16 mouse cellular contexts compared by ENCODE assay signal in the genomic region with DNA sequence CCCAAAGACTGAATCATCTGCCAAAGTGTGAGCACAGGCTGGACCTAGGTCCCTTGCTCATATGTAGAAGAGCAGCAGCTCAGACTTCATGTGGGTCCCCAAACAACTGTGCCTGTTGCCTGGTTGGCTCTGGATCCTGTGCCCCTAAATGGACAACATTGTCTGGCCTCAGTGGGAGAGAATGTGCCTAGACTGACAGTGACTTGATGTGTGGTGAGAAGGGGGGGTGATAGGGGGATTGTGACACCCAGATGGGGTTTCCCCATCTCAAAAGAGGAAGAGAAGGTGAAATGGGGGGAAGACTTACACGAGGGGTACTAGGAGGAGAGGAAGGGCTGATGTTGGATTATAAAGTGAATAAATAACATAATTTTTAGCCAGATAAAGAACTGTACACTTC.
"Had no signal": no experiment of that assay in that cellular context is flagged by ENCODE, and none has a peak within 500 bp of the region (broad histone marks: within the 10 kb centered on the region; RNA-seq: fewer than 3 reads in every experiment).

No protein-coding gene starts in this region.

- H3K36me3 ChIP-seq: intestine, embryonic 15.5 days; kidney, embryonic 15.5 days; limb, embryonic 15.5 days; liver, embryonic 13.5 days; neural tube, embryonic 12.5 days; stomach, embryonic 15.5 days had no signal

- H3K9me3 ChIP-seq: intestine, embryonic 15.5 days; kidney, embryonic 15.5 days; limb, embryonic 15.5 days; liver, embryonic 13.5 days; neural tube, embryonic 12.5 days; stomach, embryonic 15.5 days had no signal

- ATAC-seq: intestine, embryonic 15.5 days had no signal

- H3K27ac ChIP-seq: intestine, embryonic 15.5 days; kidney, embryonic 15.5 days; left cerebral cortex, adult 2 months; limb, embryonic 15.5 days; liver, embryonic 13.5 days; neural tube, embryonic 12.5 days; stomach, embryonic 15.5 days had no signal

- H3K4me1 ChIP-seq: intestine, embryonic 15.5 days; kidney, embryonic 15.5 days; limb, embryonic 15.5 days; liver, embryonic 13.5 days; neural tube, embryonic 12.5 days; stomach, embryonic 15.5 days had no signal

- H3K9ac ChIP-seq: intestine, embryonic 15.5 days; kidney, embryonic 15.5 days; limb, embryonic 15.5 days; liver, embryonic 13.5 days; neural tube, embryonic 12.5 days; stomach, embryonic 15.5 days had no signal

- H3K27me3 ChIP-seq: intestine, embryonic 15.5 days; kidney, embryonic 15.5 days; limb, embryonic 15.5 days; liver, embryonic 13.5 days; neural tube, embryonic 12.5 days; stomach, embryonic 15.5 days had no signal

- DNase-seq: kidney, adult 2 months; kidney, postnatal 14 days; liver, embryonic 13.5 days; lung, adult 18-20 months; lung, postnatal 36 days; midbrain, embryonic 14.5 days; retina, postnatal 1 day; right cerebral cortex, postnatal 4 days; spleen, adult 18-20 months; thymus, postnatal 25 days had no signal

- H3K4me2 ChIP-seq: intestine, embryonic 15.5 days; kidney, embryonic 15.5 days; limb, embryonic 15.5 days; liver, embryonic 13.5 days; neural tube, embryonic 12.5 days; stomach, embryonic 15.5 days had no signal

- H3K4me3 ChIP-seq: intestine, embryonic 15.5 days; kidney, embryonic 15.5 days; left cerebral cortex, adult 2 months; limb, embryonic 15.5 days; liver, embryonic 13.5 days; neural tube, embryonic 12.5 days; stomach, embryonic 15.5 days had no signal
